Mouse (Mus musculus): ENCODE measurements around the gene Tbl1xr1.

Tbl1xr1 gene

GRCm38 (mm10) chr3:22090431-22091265 is 14.2 kb downstream of the Tbl1xr1 start:
- no peak for DNase-seq (ENCODE audit: low read depth)

GRCm38 (mm10) chr3:22091266-22091550 is 14.8 kb downstream of the Tbl1xr1 start:
- no peak for DNase-seq (ENCODE audit: low read depth)

- DNase-seq (ENCODE audit: low read depth) = no peak
Observed at GRCm38 (mm10) chr3:22091681-22092080, 15.2 kb downstream of the Tbl1xr1 start.

- DNase-seq (ENCODE audit: low read depth) = no peak
Observed at GRCm38 (mm10) chr3:22092784-22093183, 16.3 kb downstream of the Tbl1xr1 start.

GRCm38 (mm10) chr3:22103986-22104515 is 27.6 kb downstream of the Tbl1xr1 start:
- no peak for DNase-seq (ENCODE audit: low read depth)

GRCm38 (mm10) chr3:22105471-22105870 is 29.0 kb downstream of the Tbl1xr1 start:
- DNase-seq (ENCODE audit: low read depth) = no peak

GRCm38 (mm10) chr3:22108013-22108412 is 31.6 kb downstream of the Tbl1xr1 start:
- DNase-seq (ENCODE audit: low read depth) = no peak

GRCm38 (mm10) chr3:22109651-22110050 is 33.2 kb downstream of the Tbl1xr1 start:
- no peak for DNase-seq (ENCODE audit: low read depth)

- no peak for DNase-seq (ENCODE audit: low read depth)
Observed at GRCm38 (mm10) chr3:22113773-22114172, 37.3 kb downstream of the Tbl1xr1 start.

- no peak for DNase-seq (ENCODE audit: low read depth)
Observed at GRCm38 (mm10) chr3:22115221-22115620, 38.8 kb downstream of the Tbl1xr1 start.

- DNase-seq (ENCODE audit: low read depth) = no peak
Observed at GRCm38 (mm10) chr3:22115678-22116077, 39.2 kb downstream of the Tbl1xr1 start.

GRCm38 (mm10) chr3:22116188-22116587 is 39.7 kb downstream of the Tbl1xr1 start:
- DNase-seq (ENCODE audit: low read depth) = no peak

- no peak for DNase-seq (ENCODE audit: low read depth)
Observed at GRCm38 (mm10) chr3:22121741-22122140, 45.3 kb downstream of the Tbl1xr1 start.

GRCm38 (mm10) chr3:22123145-22123544 is 46.7 kb downstream of the Tbl1xr1 start:
- DNase-seq (ENCODE audit: low read depth) = no peak

- DNase-seq (ENCODE audit: low read depth) = no peak
Observed at GRCm38 (mm10) chr3:22126251-22126826, 49.9 kb downstream of the Tbl1xr1 start.

- no peak for DNase-seq (ENCODE audit: low read depth)
Observed at GRCm38 (mm10) chr3:22131277-22131676, 54.8 kb downstream of the Tbl1xr1 start.

GRCm38 (mm10) chr3:22133626-22134025 is 57.2 kb downstream of the Tbl1xr1 start:
- DNase-seq (ENCODE audit: low read depth) = no peak

GRCm38 (mm10) chr3:22137793-22138579 is 61.5 kb downstream of the Tbl1xr1 start:
- DNase-seq (ENCODE audit: low read depth) = no peak

GRCm38 (mm10) chr3:22138580-22139099 is 62.2 kb downstream of the Tbl1xr1 start:
- DNase-seq (ENCODE audit: low read depth) = no peak

GRCm38 (mm10) chr3:22140111-22140658 is 63.7 kb downstream of the Tbl1xr1 start:
- no peak for DNase-seq (ENCODE audit: low read depth)

GRCm38 (mm10) chr3:22141984-22142719 is 65.7 kb downstream of the Tbl1xr1 start:
- DNase-seq (ENCODE audit: low read depth) = no peak
